Mouse (Mus musculus) cerebellum, adult 2 months (tissue): Measurements from ENCODE around the gene Dgkk.

ENCODE experiments used
- CTCF ChIP-seq: fragments of 200-500 bp; IDR thresholded peaks from 2 replicates; pipeline ENCODE4 v1.5.1; 2011; ENCODE audit warnings: low read depth, mild to moderate bottlenecking, control low read depth, low read length, moderate library complexity, borderline replicate concordance; ENCODE audit not compliant: insufficient read depth
- POLR2A ChIP-seq: fragments of 200-500 bp; IDR thresholded peaks from 2 replicates; pipeline ENCODE4 v1.6.1; 2011; ENCODE audit warnings: low read length, control low read depth, borderline replicate concordance; ENCODE audit not compliant: insufficient read depth

- TF ChIP-seq CTCF (no peak), POLR2A (no peak)
These were observed 189.5 kb downstream of the Dgkk start for GRCm38 (mm10) chrX:6968598-6968997.
